Mouse (Mus musculus) kidney, adult 2 months (tissue): ENCODE measurements around the gene Enpp4. TPM values are rescaled to one million over a fixed set of nuclear protein-coding genes. Genes with fewer than 3 reads are reported as not detected.

Experiments
- DNase-seq: peaks from one replicate; pipeline ENCODE4 v3.0.0; 2021
- H3K27ac ChIP-seq: fragments of 200-500 bp; 2 replicates; pipeline ENCODE4 v1.5.1; 2012; ENCODE audit warnings: low read depth, low read length, control low read depth, inconsistent platforms; ENCODE audit not compliant: insufficient read depth
- H3K27me3 ChIP-seq: fragments of 200-500 bp; replicated peaks from 2 replicates; pipeline ENCODE4 v1.6.1; 2012; ENCODE audit warnings: mild to moderate bottlenecking, moderate library complexity, low read length, inconsistent platforms; ENCODE audit not compliant: control insufficient read depth, insufficient read depth
- H3K36me3 ChIP-seq: fragments of 200-500 bp; 2 replicates; pipeline ENCODE4 v1.6.1; 2012; ENCODE audit warnings: mild to moderate bottlenecking, moderate library complexity, low read length, inconsistent platforms; ENCODE audit not compliant: control insufficient read depth, insufficient read depth
- H3K4me1 ChIP-seq: fragments of 200-500 bp; 2 replicates; pipeline ENCODE4 v1.6.1; 2011; ENCODE audit warnings: low read length; ENCODE audit not compliant: control insufficient read depth, insufficient read depth
- H3K4me3 ChIP-seq: fragments of 200-500 bp; 2 replicates; pipeline ENCODE4 v1.5.1; 2011; ENCODE audit warnings: mild to moderate bottlenecking, low read depth, low read length, control low read depth; ENCODE audit not compliant: insufficient read depth
- CTCF ChIP-seq: fragments of 200-500 bp; conservative IDR thresholded peaks from 2 replicates; pipeline ENCODE4 v1.5.1; 2011; ENCODE audit warnings: low read depth, mild to moderate bottlenecking, control low read depth, low read length, moderate library complexity, mixed read lengths; ENCODE audit not compliant: insufficient read depth, insufficient read length
- POLR2A ChIP-seq: fragments of 200-500 bp; IDR thresholded peaks from one replicate; pipeline ENCODE4 v1.6.1; 2011; ENCODE audit warnings: low read depth, low read length, control low read depth
- WGBS: fragments of 180-500 bp; shearing (Covaris S2); methylation state at CpG from one replicate; pipeline ENCODE4 v1.1.7; 2018; 5-methylcytosine and 5-hydroxymethylcytosine counted together
- polyA plus RNA-seq: library from polyadenylated mRNA; depleted of rRNA; stranded (reverse); fragments of >200 nt; gene quantifications from 2 replicates; pipeline ENCODE4 v1.2.3, GENCODE M21; 2012

The Enpp4 gene
- polyA plus RNA-seq, 1 experiment: 8.2 TPM

DNA sequence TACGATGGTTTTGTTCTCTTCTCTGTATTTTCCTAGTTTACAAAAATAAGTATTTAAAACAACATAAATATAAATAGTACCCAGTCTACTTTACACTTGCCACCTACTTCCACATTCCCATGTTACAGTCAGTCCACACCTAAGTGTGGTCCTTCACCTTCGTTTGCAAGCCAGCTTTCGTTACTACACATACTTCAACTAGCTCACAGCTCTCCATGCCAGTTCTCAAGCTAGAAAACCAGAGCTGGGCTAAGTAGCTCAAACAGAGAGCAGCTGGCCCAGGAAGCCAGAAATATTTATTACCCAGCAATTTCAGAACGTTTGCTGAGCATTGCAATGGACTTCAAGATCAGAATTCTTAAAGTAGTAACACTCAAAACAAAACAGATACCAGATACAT, 5.1 kb downstream of the Enpp4 start:
- DNase-seq: no peak
- H3K27ac ChIP-seq: no peak overlapping the region
- H3K27me3 ChIP-seq: no peaks in the 10 kb centered on the region
- no peaks in the 10 kb centered on the region for H3K4me1 ChIP-seq
- no peaks in the 10 kb centered on the region; the same call in 1 of the 2 replicates for H3K36me3 ChIP-seq
- TF ChIP-seq CTCF: no peak
- no peak for TF ChIP-seq POLR2A
- 70% methylated on average over 4 of the region's 4 CpGs for WGBS
- H3K4me3 ChIP-seq: no peak overlapping the region

DNA sequence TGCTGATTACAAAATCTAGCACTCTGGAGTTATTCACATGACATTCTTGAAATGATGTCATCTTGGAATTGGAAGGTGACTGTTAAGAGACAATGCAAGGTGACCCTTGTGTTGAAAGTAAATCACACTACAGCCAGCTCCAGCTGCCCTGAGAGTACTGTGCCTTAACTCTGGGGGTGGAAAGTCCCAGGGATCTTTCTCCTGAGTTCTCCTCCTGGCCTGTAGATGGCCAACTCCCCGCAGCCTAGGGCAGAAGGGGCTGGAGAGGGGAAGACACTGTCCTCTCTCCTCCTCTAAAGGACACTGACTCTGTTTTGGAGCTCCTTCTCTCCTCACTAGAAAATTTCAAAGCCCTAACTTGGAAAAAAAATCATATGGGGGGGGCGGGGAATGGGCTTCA, 14.1 kb downstream of the Enpp4 start:
- H3K27ac ChIP-seq: no peak overlapping the region
- TF ChIP-seq CTCF (no peak; the same call in 1 of the 2 replicates), POLR2A (no peak)
- no peaks in the 10 kb centered on the region for H3K27me3 ChIP-seq
- H3K4me3 ChIP-seq: no peak overlapping the region
- DNase-seq: no peak
- WGBS: 57% methylated on average over 2 of the region's 2 CpGs
- H3K4me1 ChIP-seq: no peaks in the 10 kb centered on the region
- H3K36me3 ChIP-seq: no peaks in the 10 kb centered on the region

DNA sequence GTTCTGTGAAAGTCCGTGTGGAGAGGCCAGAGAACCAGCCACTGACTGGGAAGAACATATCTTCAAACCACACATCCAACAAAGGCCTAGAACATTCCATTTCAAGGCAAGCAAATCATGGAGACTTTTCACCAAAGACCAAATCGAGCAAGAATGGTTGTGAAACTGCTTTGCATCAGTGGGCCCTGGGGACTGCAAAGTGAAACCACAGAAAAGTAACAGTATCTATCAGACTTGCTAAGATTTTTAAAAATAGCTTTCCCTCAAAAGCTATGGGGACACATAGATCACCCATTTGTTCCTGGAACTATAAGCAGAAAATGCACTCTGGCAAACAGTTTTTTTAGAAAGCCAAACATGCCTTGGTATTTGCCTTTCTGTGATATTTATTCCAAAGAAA, 14.7 kb downstream of the Enpp4 start:
- Histone ChIP-seq H3K36me3 (no peaks in the 10 kb centered on the region), H3K27me3 (no peaks in the 10 kb centered on the region), H3K4me1 (no peaks in the 10 kb centered on the region), H3K27ac (no peak overlapping the region), H3K4me3 (no peak overlapping the region)
- no peak for DNase-seq
- 64% methylated on average over 2 of the region's 2 CpGs for WGBS
- TF ChIP-seq CTCF: no peak
- no peak for TF ChIP-seq POLR2A

DNA sequence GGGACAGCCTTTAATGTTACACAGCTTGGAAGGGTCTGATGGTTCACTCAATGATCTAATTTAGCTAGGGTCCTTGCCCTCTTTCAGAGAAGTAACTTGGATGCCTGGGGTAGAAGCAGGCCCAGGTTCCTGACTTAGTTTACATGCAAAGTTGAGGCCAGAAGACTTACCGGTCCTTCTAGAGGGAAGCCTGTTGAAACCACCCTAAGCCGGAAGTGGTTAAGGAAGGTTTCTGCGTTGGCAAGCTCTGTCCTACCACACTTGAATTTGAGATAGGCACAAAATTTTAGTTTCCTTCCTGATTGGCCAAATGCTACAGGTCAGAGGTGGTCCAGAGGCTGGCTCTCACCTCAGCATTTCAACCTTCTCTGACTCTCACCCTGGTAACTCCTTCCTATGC, 17.4 kb downstream of the Enpp4 start:
- H3K27me3 ChIP-seq: no peaks in the 10 kb centered on the region
- H3K4me3 ChIP-seq: no peak overlapping the region
- TF ChIP-seq POLR2A: no peak
- TF ChIP-seq CTCF: no peak
- no peaks in the 10 kb centered on the region; the same call in 1 of the 2 replicates for H3K36me3 ChIP-seq
- DNase-seq: no peak
- H3K4me1 ChIP-seq: no peaks in the 10 kb centered on the region
- H3K27ac ChIP-seq: no peak overlapping the region
- 90% methylated on average over 3 of the region's 3 CpGs for WGBS

- peaks cover 3% of the 10 kb centered on the region; the same call in 1 of the 2 replicates for H3K4me1 ChIP-seq
- no peak overlapping the region for H3K27ac ChIP-seq
- TF ChIP-seq POLR2A: no peak
- no peak for TF ChIP-seq CTCF
- no peaks in the 10 kb centered on the region; the same call in 1 of the 2 replicates for H3K36me3 ChIP-seq
- no peaks in the 10 kb centered on the region for H3K27me3 ChIP-seq
- no peak overlapping the region for H3K4me3 ChIP-seq
- DNase-seq: no peak
- WGBS: 79% methylated on average over 4 of the region's 4 CpGs
Measured at GRCm38 (mm10) chr17:44083156-44083555, 22.5 kb downstream of the Enpp4 start.

DNA sequence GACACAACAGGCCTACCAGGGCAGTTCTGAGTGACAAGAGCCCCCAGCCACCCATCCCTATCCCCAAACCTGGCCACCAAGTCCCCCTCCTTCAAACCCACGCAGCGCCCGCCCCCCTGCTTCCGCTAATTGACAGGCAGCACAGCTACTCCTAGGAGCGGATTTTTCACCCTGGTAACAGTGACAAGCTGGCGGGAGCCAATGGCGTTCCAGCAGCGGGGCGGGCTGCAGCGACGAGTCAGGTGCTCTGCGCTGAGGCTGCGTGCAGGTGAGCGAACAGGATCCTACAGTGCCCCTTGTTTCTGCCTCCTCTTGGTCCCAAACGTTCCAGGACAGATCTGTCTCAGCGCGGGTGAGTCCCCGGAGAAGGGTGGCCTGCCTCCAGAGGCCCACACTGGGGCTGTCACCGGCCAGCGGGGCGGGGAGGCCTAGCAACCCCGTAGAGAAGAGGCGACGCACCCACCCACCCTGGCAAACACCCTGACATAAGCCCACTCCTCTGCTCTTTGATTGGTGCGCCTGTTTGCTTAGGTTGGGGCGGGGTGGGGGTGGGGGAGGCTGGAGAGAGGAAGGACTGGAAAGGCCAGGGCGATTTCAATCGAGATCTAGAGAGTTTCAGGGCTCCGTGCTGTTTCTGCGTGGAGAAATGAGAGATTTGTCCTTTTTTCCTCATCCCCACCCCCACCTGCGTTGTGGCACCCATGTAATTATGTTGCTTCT, 26.8 kb downstream of the Enpp4 start, which contains the start of gene Enpp5:
Enpp5 (plus strand) TSS at position 183 of the 720 bp plus-strand sequence.
- TF ChIP-seq POLR2A: peak; percentile 44
- no peak for TF ChIP-seq CTCF
- Histone ChIP-seq H3K27me3 (no peaks in the 10 kb centered on the region), H3K4me3 (peak within 1 kb of the TSS; percentile 77), H3K27ac (peak within 1 kb of the TSS; percentile 26; the same call in 1 of the 2 replicates), H3K4me1 (peaks cover 11% of the 10 kb centered on the region; the same call in 1 of the 2 replicates), H3K36me3 (no peaks in the 10 kb centered on the region)
- 2% methylated on average over 31 of the region's 31 CpGs for WGBS
- DNase-seq: peak; percentile 94

DNA sequence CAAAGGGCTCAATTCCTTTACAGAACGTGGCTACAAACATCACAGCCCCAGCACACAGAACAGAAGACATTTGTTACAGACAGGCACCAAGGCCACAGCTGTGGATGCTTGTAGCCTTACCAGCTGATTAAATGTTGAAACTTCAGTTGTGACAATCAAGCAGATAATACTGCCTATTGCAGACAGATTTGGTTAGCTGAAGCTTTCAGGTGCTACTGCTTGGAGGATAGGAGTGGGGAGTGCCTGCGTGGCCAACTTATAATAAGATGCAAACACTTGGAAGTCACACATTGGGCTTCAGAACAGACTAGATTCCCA, 27.8 kb downstream of the Enpp4 start:
- no peak for DNase-seq
- no peak for TF ChIP-seq POLR2A
- TF ChIP-seq CTCF: no peak
- H3K27me3 ChIP-seq: no peaks in the 10 kb centered on the region
- no peaks in the 10 kb centered on the region for H3K36me3 ChIP-seq
- H3K4me1 ChIP-seq: peaks cover 11% of the 10 kb centered on the region; the same call in 1 of the 2 replicates
- 55% methylated on average over 2 of the region's 2 CpGs for WGBS
- H3K27ac ChIP-seq: no peak overlapping the region
- H3K4me3 ChIP-seq: no peak overlapping the region
